Mouse (Mus musculus) limb, embryonic 10.5 days (tissue): ENCODE results near the gene Psmd10. TPM values are rescaled to one million over a fixed set of nuclear protein-coding genes. Genes with fewer than 3 reads are reported as not detected.

ENCODE experiments used
- DNase-seq: peaks from one replicate; pipeline ENCODE4 v3.0.0-alpha.2; 2017; ENCODE audit warnings: low spot score
- H3K27ac ChIP-seq: fragments of 300-500 bp; sonication (generic); 2 replicates; pipeline ENCODE4 v1.5.1; 2016; ENCODE audit warnings: mild to moderate bottlenecking
- H3K27me3 ChIP-seq: fragments of 300-500 bp; sonication (generic); 2 replicates; pipeline ENCODE4 v1.6.1; 2016; ENCODE audit warnings: low read depth, mild to moderate bottlenecking; ENCODE audit not compliant: poor library complexity, severe bottlenecking
- H3K36me3 ChIP-seq: fragments of 300-500 bp; sonication (generic); 2 replicates; pipeline ENCODE4 v1.6.1; 2016; ENCODE audit warnings: mild to moderate bottlenecking, moderate library complexity
- H3K4me1 ChIP-seq: fragments of 300-500 bp; sonication (generic); 2 replicates; pipeline ENCODE4 v1.6.1; 2016
- H3K4me3 ChIP-seq: fragments of 300-500 bp; sonication (generic); 2 replicates; pipeline ENCODE4 v1.5.1; 2016; ENCODE audit warnings: mild to moderate bottlenecking, moderate library complexity
- H3K9me3 ChIP-seq: fragments of 300-500 bp; sonication (generic); replicated peaks from 2 replicates; pipeline ENCODE4 v1.6.1; 2016; ENCODE audit warnings: mild to moderate bottlenecking
- WGBS: fragments of 180-500 bp; shearing (Covaris S2); methylation state at CpG from one replicate; pipeline ENCODE4 v1.1.7; 2016; 5-methylcytosine and 5-hydroxymethylcytosine counted together
- polyA plus RNA-seq: library from polyadenylated mRNA; unstranded; fragments of >200 nt; fragmentation: Nextera tagmentation; extraction: Ambion mirVana; gene quantifications from 2 replicates; pipeline ENCODE4 v1.2.1, GENCODE M21; 2016

Psmd10 gene
- polyA plus RNA-seq, 1 experiment from 2014 or later: 48.4 TPM

DNA sequence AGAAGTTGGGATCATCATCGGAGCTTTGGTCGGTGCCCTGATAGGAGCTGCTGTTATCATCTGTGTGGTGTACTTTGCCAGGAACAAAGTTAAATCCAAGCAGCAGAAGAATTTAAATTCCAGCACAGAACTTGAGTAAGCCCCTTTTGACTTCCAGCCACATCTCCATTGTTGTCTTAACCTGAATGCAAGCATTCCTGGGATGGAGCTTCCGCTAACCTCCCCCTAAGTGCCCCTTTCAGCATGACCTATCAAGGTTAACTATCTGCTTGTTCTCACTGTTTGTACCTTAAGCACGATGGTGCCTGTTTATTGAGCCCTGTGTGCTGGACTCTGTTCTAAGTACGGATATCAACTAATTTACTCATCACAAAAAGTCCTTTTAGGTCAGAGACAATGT, 20.3 kb downstream of the Psmd10 start:
- Histone ChIP-seq H3K4me1 (no peaks in the 10 kb centered on the region), H3K4me3 (no peak overlapping the region), H3K27ac (no peak overlapping the region), H3K36me3 (no peaks in the 10 kb centered on the region), H3K9me3 (no peaks in the 10 kb centered on the region), H3K27me3 (peaks cover 96% of the 10 kb centered on the region)
- WGBS: 84% methylated on average over 5 of the region's 5 CpGs
- no peak for DNase-seq

DNA sequence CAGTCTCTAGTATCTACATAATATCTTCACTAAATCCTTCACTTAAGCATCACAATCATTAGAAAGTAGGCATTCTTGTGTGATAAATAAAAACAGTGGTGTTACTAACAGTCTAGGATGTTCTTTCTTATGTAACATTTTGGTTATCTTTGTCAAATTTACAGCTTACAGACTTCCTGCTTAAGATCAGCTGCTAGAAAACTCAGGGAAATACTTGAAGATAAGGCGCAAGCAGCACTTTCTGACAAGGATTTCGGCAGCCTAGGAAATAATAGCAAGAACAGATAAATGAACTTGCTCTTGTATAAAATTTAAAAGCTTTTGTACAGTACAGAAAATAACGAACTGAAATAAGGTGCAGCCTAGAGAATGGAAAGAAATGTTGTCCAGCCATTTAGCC, 23.3 kb downstream of the Psmd10 start:
- H3K4me3 ChIP-seq: no peak overlapping the region
- no peaks in the 10 kb centered on the region for H3K9me3 ChIP-seq
- H3K36me3 ChIP-seq: no peaks in the 10 kb centered on the region
- no peak for DNase-seq
- H3K27me3 ChIP-seq: peaks cover 96% of the 10 kb centered on the region
- no peaks in the 10 kb centered on the region for H3K4me1 ChIP-seq
- no peak overlapping the region for H3K27ac ChIP-seq
- WGBS: 79% methylated on average over 3 of the region's 3 CpGs

DNA sequence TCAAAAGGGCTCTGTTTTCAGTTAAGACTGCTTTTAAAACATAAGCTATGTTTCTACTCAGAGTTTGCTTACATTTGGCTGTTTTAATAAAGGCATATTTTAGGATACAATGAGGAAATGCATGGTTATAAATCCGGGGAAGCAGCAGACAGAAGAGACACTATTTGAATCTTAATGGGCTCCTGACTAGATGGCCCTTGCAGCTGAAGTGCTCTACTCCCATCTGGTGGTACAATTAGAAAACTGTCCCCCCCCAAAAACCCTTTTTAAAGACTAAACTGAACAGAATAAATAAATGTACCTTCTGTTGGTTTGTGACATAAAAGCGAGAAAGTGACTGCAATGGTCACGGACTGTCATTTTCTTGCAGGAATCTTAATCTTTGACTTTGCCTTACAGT, 24.5 kb downstream of the Psmd10 start:
- no peak for DNase-seq
- WGBS: 84% methylated on average over 3 of the region's 3 CpGs
- peaks cover 98% of the 10 kb centered on the region for H3K27me3 ChIP-seq

DNA sequence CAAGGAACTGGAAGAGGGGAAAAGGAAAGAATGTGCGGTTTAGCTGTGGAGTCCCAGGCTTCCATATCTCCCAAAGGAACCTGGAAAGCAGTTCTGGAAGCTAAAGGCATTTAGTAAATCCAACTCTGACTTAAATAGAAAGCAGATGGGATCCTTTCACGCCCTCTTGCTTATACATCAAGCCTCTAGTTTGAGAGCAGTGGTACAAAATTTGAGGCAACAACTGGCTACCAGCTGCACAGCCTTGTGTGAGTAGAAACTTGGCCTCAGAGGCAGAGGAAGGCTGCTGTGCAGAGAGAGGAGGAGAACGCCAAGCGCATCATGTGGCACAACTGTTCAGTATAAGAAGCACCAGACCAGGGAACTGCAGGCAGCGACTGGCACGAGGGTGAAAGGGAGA, 35.2 kb downstream of the Psmd10 start:
- DNase-seq: no peak
- no peaks in the 10 kb centered on the region for H3K36me3 ChIP-seq
- H3K9me3 ChIP-seq: no peaks in the 10 kb centered on the region
- no peaks in the 10 kb centered on the region for H3K4me1 ChIP-seq
- H3K27me3 ChIP-seq: peaks cover 95% of the 10 kb centered on the region
- no peak overlapping the region for H3K4me3 ChIP-seq
- 82% methylated on average over 6 of the region's 6 CpGs for WGBS
- H3K27ac ChIP-seq: no peak overlapping the region

More for the DNA sequence above, 24.5 kb downstream of the Psmd10 start:
- no peaks in the 10 kb centered on the region for H3K4me1 ChIP-seq
- no peak overlapping the region for H3K4me3 ChIP-seq
- H3K27ac ChIP-seq: no peak overlapping the region
- no peaks in the 10 kb centered on the region for H3K9me3 ChIP-seq
- H3K36me3 ChIP-seq: no peaks in the 10 kb centered on the region

DNA sequence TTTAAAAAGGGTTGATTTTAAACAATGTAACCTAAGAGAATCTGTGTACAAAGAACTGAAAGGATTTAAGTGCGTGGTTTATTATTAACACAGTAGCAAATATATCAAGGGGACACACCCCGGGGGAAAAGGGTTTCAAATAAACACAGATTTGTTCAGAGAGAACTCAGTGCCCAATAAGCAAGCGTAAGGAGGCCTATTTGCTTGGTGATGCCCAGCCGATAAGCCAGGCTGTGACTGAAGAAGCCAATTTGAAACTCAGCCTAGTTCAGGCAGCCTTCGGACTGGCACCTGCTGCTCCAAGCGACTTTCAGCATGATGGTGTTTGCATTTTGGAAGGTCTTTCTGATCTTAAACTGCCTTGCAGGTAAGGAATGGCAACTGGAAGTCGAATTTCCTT, 49.2 kb downstream of the Psmd10 start, which contains the start of gene Vsig1:
Gene Vsig1, plus strand, starts transcription at position 249 of the 400 bp plus-strand sequence.
- no peaks in the 10 kb centered on the region for H3K4me1 ChIP-seq
- DNase-seq: no peak
- no peak within 1 kb of the TSS for H3K27ac ChIP-seq
- no peaks in the 10 kb centered on the region for H3K9me3 ChIP-seq
- H3K36me3 ChIP-seq: no peaks in the 10 kb centered on the region
- H3K27me3 ChIP-seq: peaks cover 66% of the 10 kb centered on the region
- H3K4me3 ChIP-seq: no peak within 1 kb of the TSS
- WGBS: 79% methylated on average over 7 of the region's 7 CpGs

DNA sequence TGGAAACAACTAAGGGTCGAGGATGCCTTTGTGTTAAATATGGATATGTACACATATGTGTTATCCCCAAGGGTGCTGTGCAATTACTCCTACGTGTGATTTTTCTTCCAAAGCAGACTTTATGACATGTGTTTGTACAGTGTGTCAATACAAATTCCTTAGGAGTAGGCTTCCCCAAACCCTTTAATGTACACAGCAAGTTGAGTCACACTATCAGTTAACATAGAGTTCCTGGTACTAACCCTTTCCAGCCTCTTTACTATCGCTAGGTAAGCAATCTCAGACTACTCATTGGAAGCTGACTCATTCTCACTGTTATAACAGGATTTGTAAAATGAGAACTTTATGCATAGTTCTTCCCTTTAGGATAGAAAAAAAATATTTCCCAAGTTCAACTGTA, 53.0 kb downstream of the Psmd10 start:
- H3K4me1 ChIP-seq: no peaks in the 10 kb centered on the region
- H3K4me3 ChIP-seq: no peak overlapping the region
- no peak for DNase-seq
- WGBS: 93% methylated on average over 3 of the region's 3 CpGs
- no peaks in the 10 kb centered on the region for H3K36me3 ChIP-seq
- no peak overlapping the region for H3K27ac ChIP-seq
- no peaks in the 10 kb centered on the region for H3K9me3 ChIP-seq
- peaks cover 68% of the 10 kb centered on the region for H3K27me3 ChIP-seq

Other genes with a start within 250 kb of the Psmd10 start
- gene Tex13b, start 143.3 kb downstream of the Psmd10 start, polyA plus RNA-seq: not detected in 2 replicates
- gene Vsig1, start 49.1 kb downstream of the Psmd10 start, polyA plus RNA-seq: not detected in 2 replicates
- 11.4 and 12.0 TPM in 2 replicates for gene Atg4a, start 179 bp upstream of the Psmd10 start, polyA plus RNA-seq